Mouse (Mus musculus) G1E (cell line): ENCODE results near the gene Nedd4. TPM values are rescaled to one million over a fixed set of nuclear protein-coding genes. Genes with fewer than 3 reads are reported as not detected.

Experiments
- ATAC-seq: 2 replicates; pipeline ENCODE4 v1.8.0; 2016; ENCODE audit warnings: mild to moderate bottlenecking; ENCODE audit not compliant: insufficient number of reproducible peaks, poor library complexity, low FRiP score, severe bottlenecking; ENCODE audit errors: extremely low read depth
- DNase-seq: peaks from one replicate; pipeline ENCODE4 v3.0.0; 2012; ENCODE audit warnings: low spot score
- H3K27me3 ChIP-seq: 2 replicates; pipeline ENCODE4 v1.6.1; 2012; ENCODE audit warnings: mild to moderate bottlenecking, low read length, inconsistent platforms; ENCODE audit not compliant: insufficient read depth
- H3K36me3 ChIP-seq: replicated peaks from 2 replicates; pipeline ENCODE3; 2012; ENCODE audit warnings: mild to moderate bottlenecking, inconsistent platforms
- H3K4me1 ChIP-seq: 2 replicates; pipeline ENCODE4 v1.6.1; 2012; ENCODE audit warnings: low read depth, low read length, inconsistent platforms, mixed read lengths; ENCODE audit not compliant: insufficient read depth
- H3K4me3 ChIP-seq: 2 replicates; pipeline ENCODE4 v1.5.1; 2012; ENCODE audit warnings: low read depth, mild to moderate bottlenecking, inconsistent platforms, low read length, moderate library complexity, mixed read lengths
- H3K9me3 ChIP-seq: replicated peaks from 2 replicates; pipeline ENCODE4 v1.6.1; 2012; ENCODE audit warnings: inconsistent platforms
- CTCF ChIP-seq: IDR thresholded peaks from 2 replicates; pipeline ENCODE4 v1.5.1; 2012; ENCODE audit warnings: low read depth, low read length, inconsistent platforms, mixed read lengths
- GATA1 ChIP-seq: IDR thresholded peaks from 2 replicates; pipeline ENCODE4 v1.6.1; 2012; ENCODE audit warnings: borderline replicate concordance, low read length, inconsistent platforms, mixed read lengths
- GATA2 ChIP-seq: IDR thresholded peaks from 2 replicates; pipeline ENCODE4 v1.6.1; 2012; ENCODE audit warnings: low read depth, low read length, inconsistent platforms, borderline replicate concordance
- POLR2AphosphoS5 ChIP-seq: IDR thresholded peaks from 2 replicates; pipeline ENCODE4 v1.6.1; 2012; ENCODE audit warnings: low read depth, low read length, inconsistent platforms; ENCODE audit not compliant: insufficient replicate concordance
- TAL1 ChIP-seq: conservative IDR thresholded peaks from 2 replicates; pipeline ENCODE4 v1.6.1; 2012; ENCODE audit warnings: low read depth, low read length, inconsistent platforms, mixed read lengths
- polyA plus RNA-seq: library from polyadenylated mRNA; stranded (reverse); fragments of >175 nt; gene quantifications from 2 replicates; pipeline ENCODE4 v1.2.3, GENCODE M21; 2012
- total RNA-seq, 2 experiments: library from RNA; stranded (forward) in 1 of 2; stranded (reverse) in 1 of 2; fragments of 200-1000 nt in 1 of 2; fragments of >200 nt in 1 of 2; fragmentation: Nextera tagmentation in 1 of 2; gene quantifications; 2 replicates each; pipeline ENCODE4 v1.2.3; 2014 to 2017

Gene Nedd4
- total and polyA plus RNA-seq, 3 experiments = 562 to 869 (median 707) TPM

GRCm38 (mm10) chr9:72719143-72719542, 57.0 kb downstream of the Nedd4 start:
- no peak for TF ChIP-seq CTCF
- TF ChIP-seq GATA2 = no peak
- H3K4me3 ChIP-seq = no peak overlapping the region
- H3K36me3 ChIP-seq = peaks cover 98% of the 10 kb centered on the region
- DNase-seq (no peak), ATAC-seq (no peak)
- no peaks in the 10 kb centered on the region for H3K9me3 ChIP-seq
- peaks cover 24% of the 10 kb centered on the region for H3K4me1 ChIP-seq
- no peaks in the 10 kb centered on the region for H3K27me3 ChIP-seq

GRCm38 (mm10) chr9:72721221-72721620, 59.1 kb downstream of the Nedd4 start:
- no peak for TF ChIP-seq CTCF
- no peak for TF ChIP-seq GATA2
- no peak for TF ChIP-seq TAL1
- TF ChIP-seq POLR2AphosphoS5 = no peak
- TF ChIP-seq GATA1 = no peak
- Histone ChIP-seq H3K36me3 (peaks cover 99% of the 10 kb centered on the region), H3K9me3 (no peaks in the 10 kb centered on the region), H3K27me3 (no peaks in the 10 kb centered on the region), H3K4me3 (no peak overlapping the region), H3K4me1 (peaks cover 27% of the 10 kb centered on the region)
- DNase-seq (no peak), ATAC-seq (no peak)

GRCm38 (mm10) chr9:72722622-72723021, 60.5 kb downstream of the Nedd4 start:
- peaks cover 24% of the 10 kb centered on the region for H3K4me1 ChIP-seq
- ATAC-seq = no peak
- H3K27me3 ChIP-seq = no peaks in the 10 kb centered on the region
- H3K4me3 ChIP-seq = no peak overlapping the region
- no peak for DNase-seq
- no peaks in the 10 kb centered on the region for H3K9me3 ChIP-seq
- TF ChIP-seq GATA2 (no peak), POLR2AphosphoS5 (no peak), GATA1 (no peak), TAL1 (no peak), CTCF (no peak)
- peaks cover 99% of the 10 kb centered on the region for H3K36me3 ChIP-seq

- DNase-seq (no peak), ATAC-seq (no peak)
- H3K36me3 ChIP-seq = peaks cover 96% of the 10 kb centered on the region
- TF ChIP-seq GATA1 = no peak
- no peak for TF ChIP-seq CTCF
- TF ChIP-seq POLR2AphosphoS5 = no peak
- no peak for TF ChIP-seq GATA2
- TF ChIP-seq TAL1 = no peak
- no peaks in the 10 kb centered on the region for H3K27me3 ChIP-seq
- H3K9me3 ChIP-seq = no peaks in the 10 kb centered on the region
- H3K4me1 ChIP-seq = peaks cover 17% of the 10 kb centered on the region
- no peak overlapping the region for H3K4me3 ChIP-seq
Observed at GRCm38 (mm10) chr9:72724491-72725221, 62.5 kb downstream of the Nedd4 start.

DNA sequence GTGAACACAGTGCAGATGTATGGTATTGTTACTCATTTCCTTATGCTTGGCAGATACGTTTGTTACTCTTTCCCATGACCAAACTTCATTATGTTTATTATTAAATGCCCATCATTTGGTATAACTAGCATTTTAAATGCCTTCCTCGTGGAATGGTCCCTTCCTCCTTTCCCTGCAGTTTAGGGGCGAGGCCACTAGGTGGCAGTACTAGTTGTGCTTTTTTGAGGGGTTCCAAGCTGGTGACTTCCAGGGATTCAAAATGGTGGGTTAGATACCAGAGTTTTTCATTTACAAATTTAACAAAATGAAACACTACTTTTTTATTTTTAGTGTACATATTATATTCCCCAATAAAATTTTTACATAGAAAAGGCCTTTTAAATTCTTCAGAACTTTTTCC, 71.8 kb downstream of the Nedd4 start:
- H3K4me3 ChIP-seq = no peak overlapping the region
- peaks cover 95% of the 10 kb centered on the region for H3K36me3 ChIP-seq
- ATAC-seq = 0 out of 2 replicates have a peak, but pooled peaks have one; percentile 8
- no peaks in the 10 kb centered on the region for H3K9me3 ChIP-seq
- DNase-seq = no peak
- no peaks in the 10 kb centered on the region for H3K27me3 ChIP-seq
- H3K4me1 ChIP-seq = peaks cover 2% of the 10 kb centered on the region; the same call in 1 of the 2 replicates
- TF ChIP-seq GATA2 (no peak), CTCF (peak; percentile 82), TAL1 (no peak), POLR2AphosphoS5 (no peak), GATA1 (no peak)

DNA sequence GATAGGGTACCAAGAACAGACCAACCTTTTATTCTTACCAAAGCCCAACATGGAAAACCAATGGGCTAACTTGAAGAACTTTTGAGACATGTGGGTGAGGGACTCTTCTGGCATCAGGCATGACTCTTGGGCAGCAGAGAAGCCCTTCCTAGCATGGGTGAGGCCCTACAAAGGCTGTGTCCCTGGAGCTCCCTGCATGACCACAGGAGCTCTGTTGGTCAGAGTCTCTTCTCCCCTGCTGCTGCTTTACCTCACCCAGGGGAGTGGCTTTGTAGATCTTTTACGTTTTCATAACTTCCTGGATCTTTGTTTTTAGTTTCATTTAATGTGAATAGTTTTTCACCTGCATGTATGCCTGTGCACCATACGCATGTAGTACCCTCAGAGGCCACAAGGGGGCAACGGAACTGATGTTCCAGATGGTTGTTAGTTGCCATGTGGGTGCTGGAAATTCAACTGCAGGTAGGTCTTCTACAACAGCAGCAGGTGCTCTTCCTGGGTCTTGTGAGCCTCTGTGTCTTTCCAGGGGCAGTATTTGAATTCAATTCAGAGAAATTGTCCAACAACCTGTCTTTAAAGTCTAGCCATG, 73.8 kb downstream of the Nedd4 start:
- peaks cover 6% of the 10 kb centered on the region; the same call in 1 of the 2 replicates for H3K4me1 ChIP-seq
- H3K36me3 ChIP-seq = peaks cover 97% of the 10 kb centered on the region
- DNase-seq (no peak), ATAC-seq (0 out of 2 replicates have a peak, but pooled peaks have one; percentile 22)
- H3K4me3 ChIP-seq = no peak overlapping the region
- no peaks in the 10 kb centered on the region for H3K27me3 ChIP-seq
- no peaks in the 10 kb centered on the region for H3K9me3 ChIP-seq
- TF ChIP-seq TAL1 (no peak), GATA2 (no peak), CTCF (peak; percentile 91)

GRCm38 (mm10) chr9:72741206-72741605, 79.1 kb downstream of the Nedd4 start:
- H3K36me3 ChIP-seq = peaks cover 99% of the 10 kb centered on the region
- no peak for ATAC-seq
- TF ChIP-seq TAL1 (no peak), GATA1 (no peak), CTCF (no peak), POLR2AphosphoS5 (no peak), GATA2 (no peak)
- no peaks in the 10 kb centered on the region for H3K27me3 ChIP-seq
- peaks cover 7% of the 10 kb centered on the region; the same call in 1 of the 2 replicates for H3K4me1 ChIP-seq
- no peak overlapping the region for H3K4me3 ChIP-seq
- no peaks in the 10 kb centered on the region for H3K9me3 ChIP-seq
- DNase-seq = no peak
